Mouse (Mus musculus) hindbrain, embryonic 16.5 days (tissue): Measurements from ENCODE around the gene Mfsd12. TPM values are rescaled to one million over a fixed set of nuclear protein-coding genes. Genes with fewer than 3 reads are reported as not detected.
A peak's percentile ranks its signal among the peaks of the same experiment; 100 is the strongest.

Experiments used
- ATAC-seq: fragments of 200-750 bp; cut with Nextera tagmentation; 2 replicates; pipeline ENCODE4 v1.8.0; 2017; ENCODE audit warnings: moderate TSS enrichment, moderate library complexity
- H3K27ac ChIP-seq: fragments of 300-500 bp; sonication (generic); 2 replicates; pipeline ENCODE4 v1.5.1; 2014; ENCODE audit warnings: low read depth, mild to moderate bottlenecking, control low read depth, low read length, moderate library complexity
- H3K27me3 ChIP-seq: fragments of 300-500 bp; sonication (generic); replicated peaks from 2 replicates; pipeline ENCODE4 v1.6.1; 2014; ENCODE audit warnings: low read length; ENCODE audit not compliant: control insufficient read depth, insufficient read depth
- H3K36me3 ChIP-seq: fragments of 300-500 bp; sonication (generic); 2 replicates; pipeline ENCODE4 v1.6.1; 2014; ENCODE audit warnings: mild to moderate bottlenecking, low read length, moderate library complexity, mixed read lengths; ENCODE audit not compliant: control insufficient read depth, insufficient read depth
- H3K4me1 ChIP-seq: fragments of 300-500 bp; sonication (generic); 2 replicates; pipeline ENCODE4 v1.6.1; 2014; ENCODE audit warnings: low read depth, low read length; ENCODE audit not compliant: control insufficient read depth, insufficient read depth
- H3K4me2 ChIP-seq: fragments of 300-500 bp; sonication (generic); 2 replicates; pipeline ENCODE4 v1.6.1; 2014; ENCODE audit warnings: mild to moderate bottlenecking, low read length, control low read depth, moderate library complexity
- H3K4me3 ChIP-seq: fragments of 300-500 bp; sonication (generic); 2 replicates; pipeline ENCODE4 v1.5.1; 2014; ENCODE audit warnings: mild to moderate bottlenecking, low read length, control low read depth, moderate library complexity
- H3K9ac ChIP-seq: fragments of 300-500 bp; sonication (generic); 2 replicates; pipeline ENCODE4 v1.6.1; 2014; ENCODE audit warnings: low read depth, mild to moderate bottlenecking, control low read depth, low read length, moderate library complexity
- H3K9me3 ChIP-seq: fragments of 300-500 bp; sonication (generic); 2 replicates; pipeline ENCODE4 v1.6.1; 2014; ENCODE audit warnings: mild to moderate bottlenecking, low read length, moderate library complexity; ENCODE audit not compliant: control insufficient read depth
- WGBS: fragments of 180-500 bp; shearing (Covaris S2); extraction: QIAGEN DNeasy Blood & Tissue Kit; methylation state at CpG from one replicate; pipeline ENCODE4 v1.1.7; 2014; 5-methylcytosine and 5-hydroxymethylcytosine counted together
- polyA plus RNA-seq: library from polyadenylated mRNA; unstranded; fragments of >200 nt; fragmentation: Nextera tagmentation; extraction: Ambion mirVana; gene quantifications from 2 replicates; pipeline ENCODE4 v1.2.1, GENCODE M21; 2015

Gene Mfsd12
- polyA plus RNA-seq, 1 experiment from 2014 or later = 17.5 TPM

- H3K4me2 ChIP-seq = peak overlapping the region; percentile 27
- WGBS = 74% methylated on average over 18 of the region's 18 CpGs
- ATAC-seq = no peak
- peak overlapping the region; percentile 72; the same call in 1 of the 2 replicates for H3K27ac ChIP-seq
- H3K4me3 ChIP-seq = peak overlapping the region; percentile 3; the same call in 1 of the 2 replicates
- H3K9ac ChIP-seq = no peak overlapping the region
- H3K36me3 ChIP-seq = peaks cover 12% of the 10 kb centered on the region
- peaks cover 32% of the 10 kb centered on the region for H3K4me1 ChIP-seq
- no peaks in the 10 kb centered on the region for H3K27me3 ChIP-seq
- no peaks in the 10 kb centered on the region for H3K9me3 ChIP-seq
Measured at GRCm38 (mm10) chr10:81399798-81400308, 42.6 kb downstream of the Mfsd12 start.

- ATAC-seq = no peak
- Histone ChIP-seq H3K4me1 (peaks cover 32% of the 10 kb centered on the region), H3K4me3 (peak overlapping the region; percentile 3), H3K9ac (peak overlapping the region; percentile 29), H3K9me3 (no peaks in the 10 kb centered on the region), H3K4me2 (peak overlapping the region; percentile 27), H3K27ac (peak overlapping the region; percentile 81), H3K36me3 (peaks cover 13% of the 10 kb centered on the region), H3K27me3 (no peaks in the 10 kb centered on the region)
- 43% methylated on average over 18 of the region's 22 CpGs for WGBS
Measured at GRCm38 (mm10) chr10:81400371-81401204, 43.3 kb downstream of the Mfsd12 start.

DNA sequence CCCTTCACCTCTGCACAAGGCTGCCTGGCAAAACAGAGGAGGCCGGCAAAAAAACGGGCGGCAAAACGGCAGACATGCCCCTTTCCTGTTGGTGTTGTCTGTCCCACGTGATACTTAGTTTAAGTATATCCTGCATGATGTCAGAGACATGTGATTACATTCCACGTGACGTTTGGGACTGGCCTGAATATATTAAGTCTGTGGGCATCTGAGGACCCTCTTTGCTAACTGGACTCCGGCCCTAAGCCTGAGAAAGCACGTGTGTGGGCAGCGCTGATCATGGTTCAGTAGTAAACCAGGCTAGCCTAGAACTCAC lies 43.9 kb downstream of the Mfsd12 start:
- Histone ChIP-seq H3K4me3 (no peak overlapping the region), H3K27me3 (no peaks in the 10 kb centered on the region), H3K9ac (peak overlapping the region; percentile 29; the same call in 1 of the 2 replicates), H3K27ac (peak overlapping the region; percentile 81), H3K4me1 (peaks cover 32% of the 10 kb centered on the region), H3K9me3 (no peaks in the 10 kb centered on the region), H3K36me3 (peaks cover 17% of the 10 kb centered on the region), H3K4me2 (peak overlapping the region; percentile 27)
- 28% methylated on average over 10 of the region's 10 CpGs for WGBS
- ATAC-seq = no peak

DNA sequence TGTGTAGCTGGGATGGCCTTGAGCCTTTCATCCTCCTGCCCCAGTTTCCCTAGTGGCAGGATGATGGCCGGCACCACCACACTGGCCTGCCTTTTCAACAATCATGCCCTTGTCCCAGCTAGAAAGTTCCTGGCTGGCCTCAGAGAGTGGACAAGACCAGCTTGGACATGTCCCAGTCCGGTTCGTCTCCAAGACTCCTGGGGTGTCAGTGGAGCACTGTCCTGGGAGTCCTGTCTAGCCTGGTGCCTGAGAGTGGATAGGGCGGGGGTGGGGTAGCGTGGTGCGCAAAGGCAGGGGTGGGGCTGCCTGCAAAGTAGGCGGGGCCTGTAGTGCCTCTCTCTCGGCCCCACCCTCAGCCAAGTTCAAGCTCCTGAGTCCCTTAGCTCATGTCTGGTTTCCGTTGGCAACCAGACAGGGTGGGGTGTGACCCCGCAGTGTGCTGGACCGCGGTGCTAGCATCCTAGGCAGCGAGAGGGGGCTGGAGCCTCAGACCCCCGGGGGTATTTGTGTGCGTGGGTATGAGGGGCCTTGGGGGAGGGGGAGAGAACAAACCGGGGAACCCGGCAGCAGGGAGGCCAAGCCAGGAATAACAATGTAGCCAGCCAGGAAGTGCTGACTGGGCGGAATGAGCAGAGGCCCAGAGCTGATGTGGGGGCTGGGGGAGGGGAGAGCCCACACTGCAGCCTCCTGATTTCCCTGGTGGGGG lies 44.4 kb downstream of the Mfsd12 start:
- peak overlapping the region; percentile 28 for H3K4me2 ChIP-seq

GRCm38 (mm10) chr10:81402227-81402765 lies 45.0 kb downstream of the Mfsd12 start:
- Histone ChIP-seq H3K9me3 (no peaks in the 10 kb centered on the region), H3K4me3 (no peak overlapping the region), H3K4me2 (peak overlapping the region; percentile 28), H3K27me3 (no peaks in the 10 kb centered on the region), H3K9ac (peak overlapping the region; percentile 45), H3K4me1 (peaks cover 31% of the 10 kb centered on the region), H3K27ac (peak overlapping the region; percentile 81), H3K36me3 (peaks cover 27% of the 10 kb centered on the region)
- WGBS = 10% methylated on average over 7 of the region's 7 CpGs
- ATAC-seq = no peak

More for the DNA sequence above, 44.4 kb downstream of the Mfsd12 start:
- Histone ChIP-seq H3K27ac (peak overlapping the region; percentile 81), H3K27me3 (no peaks in the 10 kb centered on the region), H3K4me3 (no peak overlapping the region), H3K9me3 (no peaks in the 10 kb centered on the region), H3K36me3 (peaks cover 22% of the 10 kb centered on the region), H3K9ac (peak overlapping the region; percentile 45), H3K4me1 (peaks cover 29% of the 10 kb centered on the region)
- WGBS = 4% methylated on average over 17 of the region's 18 CpGs
- peak; percentile 74 for ATAC-seq

DNA sequence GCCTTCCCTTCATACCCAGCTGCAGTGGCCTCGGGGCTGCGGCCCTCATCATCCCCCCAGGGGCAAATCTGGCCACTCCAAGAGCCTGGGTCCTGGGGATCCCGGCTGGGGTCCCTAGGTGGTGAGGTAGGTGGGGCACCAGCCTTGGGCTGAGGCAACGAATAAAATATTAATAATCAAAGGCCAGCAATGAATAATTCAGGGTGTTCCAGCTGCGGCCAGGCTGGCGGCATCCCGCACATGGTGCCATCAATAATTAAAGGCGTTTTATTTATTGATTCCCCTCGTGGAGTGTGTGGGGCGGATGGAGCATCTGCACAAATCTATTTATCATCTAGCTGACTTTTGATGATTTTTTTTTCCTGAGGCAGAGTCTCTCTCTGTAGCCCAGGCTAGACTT lies 46.2 kb downstream of the Mfsd12 start:
- H3K4me1 ChIP-seq = peaks cover 39% of the 10 kb centered on the region
- ATAC-seq = no peak
- H3K4me3 ChIP-seq = no peak overlapping the region
- no peak overlapping the region for H3K4me2 ChIP-seq
- peak overlapping the region; percentile 27; the same call in 1 of the 2 replicates for H3K9ac ChIP-seq
- peaks cover 27% of the 10 kb centered on the region for H3K36me3 ChIP-seq
- H3K27ac ChIP-seq = no peak overlapping the region; the same call in 1 of the 2 replicates
- no peaks in the 10 kb centered on the region for H3K27me3 ChIP-seq
- 37% methylated on average over 10 of the region's 10 CpGs for WGBS
- H3K9me3 ChIP-seq = no peaks in the 10 kb centered on the region

- Histone ChIP-seq H3K9me3 (no peaks in the 10 kb centered on the region), H3K27me3 (peaks cover 3% of the 10 kb centered on the region; the same call in 1 of the 2 replicates), H3K4me2 (no peak overlapping the region), H3K4me3 (no peak overlapping the region), H3K27ac (no peak overlapping the region), H3K4me1 (peaks cover 39% of the 10 kb centered on the region), H3K36me3 (peaks cover 27% of the 10 kb centered on the region), H3K9ac (no peak overlapping the region)
- WGBS = 32% methylated on average over 9 of the region's 9 CpGs
- no peak for ATAC-seq
Measured at GRCm38 (mm10) chr10:81404082-81404481, 46.8 kb downstream of the Mfsd12 start.

DNA sequence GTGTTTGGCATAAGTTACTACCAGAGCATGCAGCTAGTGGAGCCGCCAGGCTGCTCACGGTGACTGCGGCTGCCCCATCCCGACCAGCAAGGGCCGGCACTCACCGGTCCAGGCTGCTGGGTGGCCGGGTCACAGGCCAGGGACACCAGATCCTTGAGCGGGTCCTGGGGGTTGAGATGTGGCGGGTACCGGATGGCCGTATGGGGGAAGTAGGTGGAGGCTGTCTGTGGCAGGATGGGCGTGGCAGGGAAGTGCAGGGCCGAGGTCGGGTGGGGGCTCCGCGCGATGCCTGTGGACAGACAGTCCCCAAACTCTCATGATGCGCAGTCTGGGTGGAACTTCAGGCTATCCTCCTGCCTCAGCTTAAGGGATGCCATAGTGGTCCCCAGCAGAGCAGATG lies 47.4 kb downstream of the Mfsd12 start:
- Histone ChIP-seq H3K9ac (peak overlapping the region; percentile 35), H3K27ac (no peak overlapping the region), H3K9me3 (no peaks in the 10 kb centered on the region), H3K4me3 (no peak overlapping the region), H3K27me3 (peaks cover 3% of the 10 kb centered on the region; the same call in 1 of the 2 replicates), H3K36me3 (peaks cover 27% of the 10 kb centered on the region), H3K4me2 (no peak overlapping the region), H3K4me1 (peaks cover 39% of the 10 kb centered on the region)
- ATAC-seq = no peak
- 61% methylated on average over 17 of the region's 18 CpGs for WGBS
